ENCODE assay signal across 8 mouse cellular contexts in genomic region chr9:57655749-57656148, GRCm38 (mm10). TPM values are rescaled to one million over a fixed set of nuclear protein-coding genes. Genes with fewer than 3 reads are reported as not detected.
DNase-seq lines count a peak whose midpoint lies in the region; ATAC-seq and TF ChIP-seq lines count a peak whose summit lies in the region.

No protein-coding gene starts in this region.

- no peaks in the 10 kb centered on the region for H3K36me3 ChIP-seq in C2C12 (ENCODE audit: control insufficient read depth, insufficient read depth)
- no peaks in the 10 kb centered on the region for H3K36me3 ChIP-seq in heart, embryonic 11.5 days (ENCODE audit: control insufficient read depth, insufficient read depth, low read length)
- H3K36me3 ChIP-seq in kidney, embryonic 15.5 days: no peaks in the 10 kb centered on the region

- no peak overlapping the region for H3K27ac ChIP-seq in heart, embryonic 11.5 days (ENCODE audit: low read depth, low read length)
- no peak overlapping the region for H3K27ac ChIP-seq in kidney, embryonic 15.5 days

- WGBS in heart, embryonic 11.5 days (ENCODE audit: insufficient replicate concordance): 2% methylated on average over 11 of the region's 11 CpGs
- WGBS in kidney, embryonic 15.5 days: under 1% methylated on average over 11 of the region's 11 CpGs

- no peaks in the 10 kb centered on the region for H3K27me3 ChIP-seq in C2C12 (ENCODE audit: control insufficient read depth, insufficient read depth, insufficient read length)
- peaks cover 20% of the 10 kb centered on the region for H3K27me3 ChIP-seq in heart, embryonic 11.5 days (ENCODE audit: control insufficient read depth, insufficient read depth, low read length)
- H3K27me3 ChIP-seq in kidney, embryonic 15.5 days: peaks cover 11% of the 10 kb centered on the region; the same call in 1 of the 2 replicates

- no peak overlapping the region for H3K4me3 ChIP-seq in C2C12 (ENCODE audit: insufficient read depth, poor library complexity, severe bottlenecking)
- H3K4me3 ChIP-seq in heart, embryonic 11.5 days (ENCODE audit: low read depth, low read length): peak overlapping the region; percentile 20; the same call in 1 of the 2 replicates
- H3K4me3 ChIP-seq in kidney, embryonic 15.5 days (replicated peaks): 0 out of 2 replicates have a peak overlapping the region, but pooled peaks have one; percentile 14

- no peaks in the 10 kb centered on the region for H3K9me3 ChIP-seq in heart, embryonic 11.5 days (replicated peaks; ENCODE audit: control insufficient read depth, low read length)
- no peaks in the 10 kb centered on the region for H3K9me3 ChIP-seq in kidney, embryonic 15.5 days (replicated peaks)

- H3K9ac ChIP-seq in heart, embryonic 11.5 days (ENCODE audit: low read depth, low read length): 0 out of 2 replicates have a peak overlapping the region, but pooled peaks have one; percentile 54
- H3K9ac ChIP-seq in kidney, embryonic 15.5 days: 0 out of 2 replicates have a peak overlapping the region, but pooled peaks have one; percentile 9

- peaks cover 12% of the 10 kb centered on the region; the same call in 1 of the 2 replicates for H3K4me1 ChIP-seq in heart, embryonic 11.5 days (ENCODE audit: control insufficient read depth, insufficient read depth, low read length)
- peaks cover 11% of the 10 kb centered on the region for H3K4me1 ChIP-seq in kidney, embryonic 15.5 days

- TF ChIP-seq CTCF in C2C12 (IDR thresholded peaks at IDR 0.05; ENCODE audit: control insufficient read depth, insufficient read depth, insufficient read length): no peak

- H3K79me2 ChIP-seq in C2C12 (ENCODE audit: control insufficient read depth, insufficient read depth): no peaks in the 10 kb centered on the region

- peak overlapping the region; percentile 10 for H3ac ChIP-seq in C2C12 (ENCODE audit: control insufficient read depth, insufficient read length, low read depth)

- DNase-seq in brain, adult 2 months (ENCODE audit: low read depth, low spot score): peak; percentile 95
- peak; percentile 94 for DNase-seq in liver
- DNase-seq in spleen, postnatal 36 days (ENCODE audit: low spot score in 2 of 2): peak; percentile 88 to 95

- no peaks in the 10 kb centered on the region for H3K79me3 ChIP-seq in C2C12 (ENCODE audit: low read depth)

- H3K4me2 ChIP-seq in heart, embryonic 11.5 days: peak overlapping the region; percentile 60
- peak overlapping the region; percentile 54 for H3K4me2 ChIP-seq in kidney, embryonic 15.5 days

- peak; percentile 71 for ATAC-seq in erythroblast, adult 5-6 weeks (replicated peaks; ENCODE audit: low FRiP score, poor library complexity, severe bottlenecking)
- ATAC-seq in heart, embryonic 11.5 days (replicated peaks; ENCODE audit: insufficient number of reproducible peaks, low FRiP score, low TSS enrichment): peak; percentile 60; the same call in 1 of the 2 replicates
- ATAC-seq in kidney, embryonic 15.5 days (replicated peaks; ENCODE audit: low FRiP score): peak; percentile 79
- peak; percentile 64 for ATAC-seq in monocyte, adult 5-6 weeks (replicated peaks; ENCODE audit: insufficient number of reproducible peaks, low FRiP score, low TSS enrichment, poor library complexity, severe bottlenecking)

TF ChIP-seq in C2C12, 6 proteins besides CTCF, POLR2A, EP300 and RAD21:
- no peak for TF ChIP-seq MAX (IDR thresholded peaks at IDR 0.05)
- peak; percentile 96 for TF ChIP-seq USF1 (IDR thresholded peaks at IDR 0.05; ENCODE audit: low read depth)

RNA-seq across cellular contexts. Expression of gene Csk, which starts 2.3 kb away (rescaled TPM):
- polyA plus RNA-seq in C2C12 (2012; fragmentation: generic; extraction: Trizol): 66.2 TPM
- 31.6 and 44.6 TPM in 2 replicates for total RNA-seq in erythroblast, adult 5-6 weeks (2015; ENCODE audit: low replicate concordance)
- total RNA-seq in erythroblast, adult 5-6 weeks (2017; ENCODE audit: low replicate concordance): 12.1 and 40.8 TPM in 2 replicates
- polyA plus RNA-seq in heart, embryonic 11.5 days (2014; fragmentation: Nextera tagmentation; extraction: Ambion mirVana): 15.9 and 18.6 TPM in 2 replicates
- polyA plus RNA-seq in kidney, embryonic 15.5 days (2015; fragmentation: Nextera tagmentation; extraction: Ambion mirVana): 27.2 and 27.9 TPM in 2 replicates
- total RNA-seq in monocyte, adult 5-6 weeks (2017): 332 to 455 TPM (median 337 TPM) in 3 replicates

RNA-seq across cellular contexts. Expression of gene Cyp1a2, which starts 27.8 kb away (rescaled TPM):
- polyA plus RNA-seq in C2C12 (2012; fragmentation: generic; extraction: Trizol): not detected
- not detected in 2 replicates for total RNA-seq in erythroblast, adult 5-6 weeks (2015; ENCODE audit: low replicate concordance)
- total RNA-seq in erythroblast, adult 5-6 weeks (2017; ENCODE audit: low replicate concordance): not detected in 2 replicates
- not detected in 2 replicates for polyA plus RNA-seq in heart, embryonic 11.5 days (2014; fragmentation: Nextera tagmentation; extraction: Ambion mirVana)
- not detected in 2 replicates for polyA plus RNA-seq in kidney, embryonic 15.5 days (2015; fragmentation: Nextera tagmentation; extraction: Ambion mirVana)
- total RNA-seq in monocyte, adult 5-6 weeks (2017): not detected in 3 replicates

RNA-seq across cellular contexts. Expression of gene Cyp1a1, which starts 32.0 kb away (rescaled TPM):
- 0.14 TPM for polyA plus RNA-seq in C2C12 (2012; fragmentation: generic; extraction: Trizol)
- total RNA-seq in erythroblast, adult 5-6 weeks (2015; ENCODE audit: low replicate concordance): not detected in 2 replicates
- not detected in 2 replicates for total RNA-seq in erythroblast, adult 5-6 weeks (2017; ENCODE audit: low replicate concordance)
- polyA plus RNA-seq in heart, embryonic 11.5 days (2014; fragmentation: Nextera tagmentation; extraction: Ambion mirVana): not detected in 2 replicates
- polyA plus RNA-seq in kidney, embryonic 15.5 days (2015; fragmentation: Nextera tagmentation; extraction: Ambion mirVana): 0.08 and 0.22 TPM in 2 replicates
- total RNA-seq in monocyte, adult 5-6 weeks (2017): not detected in 3 replicates

RNA-seq across cellular contexts. Expression of gene Lman1l, which starts 35.2 kb away (rescaled TPM):
- polyA plus RNA-seq in C2C12 (2012; fragmentation: generic; extraction: Trizol): 0.68 TPM
- total RNA-seq in erythroblast, adult 5-6 weeks (2015; ENCODE audit: low replicate concordance): not detected in 2 replicates
- total RNA-seq in erythroblast, adult 5-6 weeks (2017; ENCODE audit: low replicate concordance): not detected in 2 replicates
- not detected in 2 replicates for polyA plus RNA-seq in heart, embryonic 11.5 days (2014; fragmentation: Nextera tagmentation; extraction: Ambion mirVana)
- not detected in 2 replicates for polyA plus RNA-seq in kidney, embryonic 15.5 days (2015; fragmentation: Nextera tagmentation; extraction: Ambion mirVana)
- not detected in 3 replicates for total RNA-seq in monocyte, adult 5-6 weeks (2017)

RNA-seq across cellular contexts. Expression of gene Cplx3, which starts 49.7 kb away (rescaled TPM):
- 0.06 TPM for polyA plus RNA-seq in C2C12 (2012; fragmentation: generic; extraction: Trizol)
- not detected in 2 replicates for total RNA-seq in erythroblast, adult 5-6 weeks (2015; ENCODE audit: low replicate concordance)
- 0.34 TPM in 1 of 2 replicates, not detected in the other for total RNA-seq in erythroblast, adult 5-6 weeks (2017; ENCODE audit: low replicate concordance)
- not detected in 2 replicates for polyA plus RNA-seq in heart, embryonic 11.5 days (2014; fragmentation: Nextera tagmentation; extraction: Ambion mirVana)
- not detected in 2 replicates for polyA plus RNA-seq in kidney, embryonic 15.5 days (2015; fragmentation: Nextera tagmentation; extraction: Ambion mirVana)
- not detected in 3 replicates for total RNA-seq in monocyte, adult 5-6 weeks (2017)
